In the genomic region with DNA sequence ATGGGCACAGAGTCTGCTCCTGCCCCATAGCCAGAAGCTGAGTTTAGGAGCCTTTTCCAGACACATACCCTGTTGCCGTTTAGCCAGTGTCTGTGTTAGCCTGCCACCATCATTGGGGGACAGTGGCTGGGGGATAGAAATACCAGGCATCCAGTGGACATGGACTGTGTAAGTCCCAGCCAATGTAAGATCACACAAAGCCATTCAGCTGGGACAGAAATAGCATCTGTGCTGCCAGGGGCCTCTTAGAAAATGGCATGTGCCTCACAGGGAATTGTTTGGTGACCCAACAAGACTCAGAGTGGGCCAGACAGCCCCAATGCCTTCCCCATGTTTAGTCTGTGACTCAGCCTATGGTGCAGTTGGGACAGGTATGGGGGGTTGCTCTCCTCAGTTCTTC, we compare ENCODE assay signal across 25 mouse cellular contexts.
A peak's percentile ranks its signal among the peaks of the same experiment; 100 is the strongest.
DNase-seq lines count a peak whose midpoint lies in the region; ATAC-seq and TF ChIP-seq lines count a peak whose summit lies in the region.
"Had no signal": no experiment of that assay in that cellular context is flagged by ENCODE, and none has a peak within 500 bp of the region (broad histone marks: within the 10 kb centered on the region; RNA-seq: fewer than 3 reads in every experiment).

No protein-coding gene starts in this region.

- no peak for TF ChIP-seq CTCF in Patski (IDR thresholded peaks at IDR 0.05)

- H3K9ac ChIP-seq in heart, embryonic 16.5 days (ENCODE audit: low read length) = no peak overlapping the region
- H3K9ac ChIP-seq: embryonic facial prominence, embryonic 12.5 days; embryonic facial prominence, embryonic 15.5 days; forebrain, postnatal 0 days; hindbrain, embryonic 12.5 days; hindbrain, embryonic 15.5 days had no signal

- no peak overlapping the region for H3K4me2 ChIP-seq in heart, embryonic 16.5 days (ENCODE audit: low read depth, low read length)
- H3K4me2 ChIP-seq: embryonic facial prominence, embryonic 12.5 days; embryonic facial prominence, embryonic 15.5 days; hindbrain, embryonic 12.5 days; hindbrain, embryonic 15.5 days had no signal

- peak overlapping the region; percentile 57; the same call in 1 of the 2 replicates for H3K27ac ChIP-seq in heart, embryonic 10.5 days
- H3K27ac ChIP-seq in heart, embryonic 16.5 days (ENCODE audit: low read length) = peak overlapping the region; percentile 55
- H3K27ac ChIP-seq: embryonic facial prominence, embryonic 12.5 days; embryonic facial prominence, embryonic 15.5 days; gastrocnemius, adult 2 months; heart, adult 2 months; hindbrain, embryonic 12.5 days; hindbrain, embryonic 15.5 days had no signal

- no peak for DNase-seq in heart, embryonic 10.5 days (ENCODE audit: low spot score)
- DNase-seq in heart, postnatal 36 days = no peak
- DNase-seq in Muller cell, postnatal 12 days (ENCODE audit: inconsistent ontology term) = peak; percentile 11
- DNase-seq in Patski (ENCODE audit: low read depth, low spot score) = no peak
- DNase-seq in layer of hippocampus, adult 8-10 months (ENCODE audit: low spot score in 2 of 2) = no peak
- DNase-seq in lung, postnatal 10 days = no peak
- DNase-seq in urinary bladder, postnatal 36 days (ENCODE audit: low spot score in 2 of 2) = no peak
- DNase-seq: adrenal gland, postnatal 10 days; adrenal gland, postnatal 36 days; cerebellum, adult 2 months; cerebellum, adult 9-11 months; cerebellum, postnatal 25 days; forebrain, postnatal 0 days; gastrocnemius, adult 2 months; gastrocnemius, postnatal 14 days; kidney, adult 2 months had no signal

- CTCF ChIA-PET in Patski (lab: Charles Lee) = interaction anchor here (1.2 kb wide), 1 partner anchor 31 kb away, joined by 3 read pairs; no protein-coding TSS in a partner anchor

- WGBS in heart, embryonic 10.5 days = 50% methylated on average over 1 of the region's 1 CpGs
- 48% methylated on average over 1 of the region's 1 CpGs for WGBS in heart, embryonic 16.5 days

- POLR2A ChIA-PET in Patski (lab: Charles Lee) = no interaction called here

- H3K4me1 ChIP-seq in heart, embryonic 10.5 days = peaks cover 25% of the 10 kb centered on the region
- peaks cover 13% of the 10 kb centered on the region for H3K4me1 ChIP-seq in heart, embryonic 16.5 days (ENCODE audit: control insufficient read depth, insufficient read depth, low read length)
- H3K4me1 ChIP-seq: embryonic facial prominence, embryonic 12.5 days; embryonic facial prominence, embryonic 15.5 days; hindbrain, embryonic 12.5 days; hindbrain, embryonic 15.5 days had no signal

- peak; percentile 11 for ATAC-seq in Patski
- ATAC-seq in heart, embryonic 16.5 days (replicated peaks; ENCODE audit: extremely low read depth, insufficient read depth, low FRiP score) = peak; percentile 62
- ATAC-seq: CD4-positive, CD25-positive, alpha-beta regulatory T cell, adult 4 months; forebrain, embryonic 14.5 days; intestine, postnatal 0 days had no signal

- intact Hi-C loops in heart, postnatal 36 days (cut with DNase I) = no loop called here

- H3K9me3 ChIP-seq in heart, embryonic 10.5 days = no peaks in the 10 kb centered on the region
- H3K9me3 ChIP-seq in heart, embryonic 16.5 days (replicated peaks; ENCODE audit: control insufficient read depth, low read length) = no peaks in the 10 kb centered on the region
- H3K9me3 ChIP-seq: embryonic facial prominence, embryonic 12.5 days; embryonic facial prominence, embryonic 15.5 days; hindbrain, embryonic 12.5 days; hindbrain, embryonic 15.5 days had no signal

- no peak overlapping the region for H3K4me3 ChIP-seq in heart, embryonic 10.5 days
- no peak overlapping the region for H3K4me3 ChIP-seq in heart, embryonic 16.5 days (ENCODE audit: low read length)
- H3K4me3 ChIP-seq: embryonic facial prominence, embryonic 12.5 days; embryonic facial prominence, embryonic 15.5 days; gastrocnemius, adult 2 months; heart, adult 2 months; hindbrain, embryonic 12.5 days; hindbrain, embryonic 15.5 days had no signal

- in situ Hi-C loops in Patski (cut with MboI; ENCODE audit: low pct_unique_long_range_greater_than_20kb) = no loop called here

- H3K27me3 ChIP-seq in heart, embryonic 10.5 days (ENCODE audit: insufficient read depth, poor library complexity, severe bottlenecking) = no peaks in the 10 kb centered on the region
- H3K27me3 ChIP-seq in Patski = no peaks in the 10 kb centered on the region
- H3K27me3 ChIP-seq in heart, embryonic 16.5 days (ENCODE audit: control insufficient read depth, insufficient read depth, low read length) = no peaks in the 10 kb centered on the region
- H3K27me3 ChIP-seq: embryonic facial prominence, embryonic 12.5 days; embryonic facial prominence, embryonic 15.5 days; hindbrain, embryonic 15.5 days had no signal

- H3K36me3 ChIP-seq in heart, embryonic 10.5 days = no peaks in the 10 kb centered on the region
- H3K36me3 ChIP-seq in heart, embryonic 16.5 days (ENCODE audit: control insufficient read depth, insufficient read depth) = no peaks in the 10 kb centered on the region
- H3K36me3 ChIP-seq: embryonic facial prominence, embryonic 12.5 days; embryonic facial prominence, embryonic 15.5 days; hindbrain, embryonic 12.5 days; hindbrain, embryonic 15.5 days had no signal
